Mouse (Mus musculus) midbrain, postnatal 0 days (tissue): ENCODE data around the gene Dhx37. TPM values are rescaled to one million over a fixed set of nuclear protein-coding genes. Genes with fewer than 3 reads are reported as not detected.

Experiments used
- ATAC-seq: fragments of 200-750 bp; cut with Nextera tagmentation; 2 replicates; pipeline ENCODE4 v1.8.0; 2017; ENCODE audit warnings: moderate number of reproducible peaks, mild to moderate bottlenecking, moderate TSS enrichment, moderate library complexity; ENCODE audit not compliant: low FRiP score
- DNase-seq: peaks from one replicate; pipeline ENCODE4 v3.0.0-alpha.2; 2015; ENCODE audit warnings: low spot score
- H3K27ac ChIP-seq: fragments of 300-500 bp; sonication (generic); 2 replicates; pipeline ENCODE4 v1.5.1; 2014; ENCODE audit warnings: low read depth, mild to moderate bottlenecking, low read length, mixed read lengths
- H3K27me3 ChIP-seq: fragments of 300-500 bp; sonication (generic); 2 replicates; pipeline ENCODE4 v1.6.1; 2014; ENCODE audit warnings: low read length, control low read depth, mixed read lengths; ENCODE audit not compliant: insufficient read depth
- H3K36me3 ChIP-seq: fragments of 300-500 bp; sonication (generic); 2 replicates; pipeline ENCODE4 v1.6.1; 2014; ENCODE audit warnings: low read length, control low read depth, mixed read lengths; ENCODE audit not compliant: insufficient read depth
- H3K4me1 ChIP-seq: fragments of 300-500 bp; sonication (generic); 2 replicates; pipeline ENCODE4 v1.6.1; 2014; ENCODE audit warnings: mild to moderate bottlenecking, control low read depth, antibody characterized with exemption, low read length, mixed read lengths; ENCODE audit not compliant: insufficient read depth
- H3K4me2 ChIP-seq: fragments of 300-500 bp; sonication (generic); 2 replicates; pipeline ENCODE4 v1.6.1; 2014; ENCODE audit warnings: low read depth, mild to moderate bottlenecking, low read length, mixed read lengths; ENCODE audit not compliant: poor library complexity, severe bottlenecking
- H3K4me3 ChIP-seq: fragments of 300-500 bp; sonication (generic); 2 replicates; pipeline ENCODE4 v1.5.1; 2014; ENCODE audit warnings: low read depth, mild to moderate bottlenecking, low read length, moderate library complexity
- H3K9ac ChIP-seq: fragments of 300-500 bp; sonication (generic); replicated peaks from 2 replicates; pipeline ENCODE4 v1.6.1; 2014; ENCODE audit warnings: mild to moderate bottlenecking, low read length, moderate library complexity, mixed read lengths; ENCODE audit not compliant: poor library complexity, severe bottlenecking
- H3K9me3 ChIP-seq: fragments of 300-500 bp; sonication (generic); 2 replicates; pipeline ENCODE4 v1.6.1; 2016; ENCODE audit warnings: low read length, control low read depth
- CTCF ChIP-seq: IDR thresholded peaks from 2 replicates; pipeline ENCODE4 v1.5.1; 2016; ENCODE audit warnings: antibody characterized with exemption, mild to moderate bottlenecking
- WGBS: fragments of 180-500 bp; shearing (Covaris S2); extraction: QIAGEN DNeasy Blood & Tissue Kit; methylation state at CpG from one replicate; pipeline ENCODE4 v1.1.7; 2014; 5-methylcytosine and 5-hydroxymethylcytosine counted together
- microRNA-seq: library from miRNA; unstranded; fragments of <30 nt; microRNA quantifications from one replicate; pipeline ENCODE4, GENCODE M21; 2016; ENCODE audit warnings: borderline number of aligned reads
- polyA plus RNA-seq: library from polyadenylated mRNA; unstranded; fragments of >200 nt; fragmentation: Nextera tagmentation; extraction: Ambion mirVana; gene quantifications from 2 replicates; pipeline ENCODE4 v1.2.1, GENCODE M21; 2015
- total RNA-seq: library from RNA; depleted of rRNA; stranded (reverse); fragments of >200 nt; gene quantifications from 2 replicates; pipeline ENCODE4 v1.2.3, GENCODE M21; 2014; rRNA removed

Gene Dhx37
- total and polyA plus RNA-seq, 2 experiments from 2014 or later: 10.9 to 32.9 TPM

DNA sequence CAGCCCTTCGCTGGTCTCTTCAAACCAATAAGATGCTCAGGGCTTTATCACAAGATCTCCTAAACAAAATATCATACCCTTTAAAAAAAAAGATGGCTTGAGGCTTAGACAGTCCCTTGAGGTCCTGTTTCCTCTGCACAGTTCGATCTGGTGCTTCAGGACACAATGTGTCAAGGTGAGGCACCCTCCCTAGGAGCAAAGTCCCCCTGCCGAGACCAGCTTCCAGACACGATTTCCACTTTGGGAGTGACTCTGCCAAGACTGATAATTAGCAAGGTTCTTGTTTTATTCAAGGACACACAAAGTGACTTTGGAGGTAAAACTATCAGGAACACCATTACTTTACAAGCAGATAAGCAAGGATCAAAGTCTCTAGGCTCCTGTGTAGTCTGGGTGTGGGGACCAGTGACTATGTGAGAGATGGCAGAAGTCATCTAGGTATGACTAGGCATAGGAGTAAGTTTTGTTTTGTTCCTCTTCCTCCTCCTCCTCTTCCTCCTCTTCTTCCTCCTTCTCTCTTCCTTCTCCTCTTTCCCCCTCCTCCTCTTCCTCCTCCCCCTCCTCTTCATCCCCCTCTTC is 69.0 kb downstream of the Dhx37 start:
- 76% methylated on average over 4 of the region's 4 CpGs for WGBS
- no peak for ATAC-seq
- Histone ChIP-seq H3K27me3 (no peaks in the 10 kb centered on the region), H3K4me3 (no peak overlapping the region), H3K9ac (no peak overlapping the region), H3K4me1 (no peaks in the 10 kb centered on the region), H3K9me3 (no peaks in the 10 kb centered on the region), H3K27ac (no peak overlapping the region), H3K4me2 (no peak overlapping the region), H3K36me3 (no peaks in the 10 kb centered on the region)
- no peak for TF ChIP-seq CTCF
- no peak for DNase-seq

DNA sequence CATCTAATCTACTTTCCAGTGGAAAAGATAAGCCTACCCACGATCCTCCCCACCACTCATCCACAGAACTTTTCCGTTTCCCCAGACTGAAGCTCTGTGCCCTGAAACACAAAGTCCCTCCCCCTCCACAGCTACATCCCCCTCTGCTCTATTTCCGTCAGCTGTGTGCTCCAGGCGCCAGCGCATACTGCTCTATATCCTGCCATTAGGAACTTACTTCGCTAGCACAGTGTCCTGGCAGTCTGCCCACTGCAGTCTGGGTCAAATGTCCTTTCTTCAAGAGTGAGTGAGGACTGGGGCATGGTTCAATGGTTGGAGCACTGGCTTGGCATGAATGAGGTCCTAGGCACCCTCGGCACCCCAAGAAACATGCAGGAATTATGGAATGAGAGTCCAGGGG is 70.0 kb downstream of the Dhx37 start:
- no peak for DNase-seq

More for the DNA sequence above, 70.0 kb downstream of the Dhx37 start:
- no peak for ATAC-seq
- TF ChIP-seq CTCF: no peak
- H3K27ac ChIP-seq: no peak overlapping the region
- no peak overlapping the region for H3K4me2 ChIP-seq
- H3K9ac ChIP-seq: no peak overlapping the region
- no peaks in the 10 kb centered on the region for H3K27me3 ChIP-seq
- no peaks in the 10 kb centered on the region for H3K9me3 ChIP-seq
- no peak overlapping the region for H3K4me3 ChIP-seq
- WGBS: 80% methylated on average over 7 of the region's 7 CpGs
- H3K36me3 ChIP-seq: no peaks in the 10 kb centered on the region
- no peaks in the 10 kb centered on the region for H3K4me1 ChIP-seq

Small RNA genes lying within 50 kb of the gene (microRNA-seq; reads per million reads assigned to microRNA genes)
- not detected for gene Gm27551

Other genes with a start within 250 kb of the Dhx37 start
- gene Scarb1, start 93.0 kb downstream of the Dhx37 start, total RNA-seq: 60.2 and 74.0 TPM in 2 replicates
- 57.7 and 57.9 TPM in 2 replicates for gene Scarb1, start 93.0 kb downstream of the Dhx37 start, polyA plus RNA-seq
- gene Gm10382, start 44.8 kb downstream of the Dhx37 start, total RNA-seq: not detected in 2 replicates
- 0.67 and 0.83 TPM in 2 replicates for gene Gm10382, start 44.8 kb downstream of the Dhx37 start, polyA plus RNA-seq
- gene Ubc, start 43.9 kb downstream of the Dhx37 start, total RNA-seq: 915 and 958 TPM in 2 replicates
- gene Ubc, start 43.9 kb downstream of the Dhx37 start, polyA plus RNA-seq: 1,268 and 1,306 TPM in 2 replicates
- 89.5 and 96.0 TPM in 2 replicates for gene Bri3bp, start 7.4 kb upstream of the Dhx37 start, total RNA-seq
- 42.3 and 43.9 TPM in 2 replicates for gene Bri3bp, start 7.4 kb upstream of the Dhx37 start, polyA plus RNA-seq
- 104 and 112 TPM in 2 replicates for gene Aacs, start 41.7 kb upstream of the Dhx37 start, total RNA-seq
- gene Aacs, start 41.7 kb upstream of the Dhx37 start, polyA plus RNA-seq: 84.8 and 86.5 TPM in 2 replicates
- 27.8 and 36.2 TPM in 2 replicates for gene Tmem132b, start 97.7 kb upstream of the Dhx37 start, total RNA-seq
- 4.8 and 6.4 TPM in 2 replicates for gene Tmem132b, start 97.7 kb upstream of the Dhx37 start, polyA plus RNA-seq